Mouse (Mus musculus): ENCODE measurements around the gene Cep83. TPM values are rescaled to one million over a fixed set of nuclear protein-coding genes. Genes with fewer than 3 reads are reported as not detected.

Gene Cep83
- polyA plus RNA-seq, 1 experiment from 2014 or later, result 20.9 TPM

DNA sequence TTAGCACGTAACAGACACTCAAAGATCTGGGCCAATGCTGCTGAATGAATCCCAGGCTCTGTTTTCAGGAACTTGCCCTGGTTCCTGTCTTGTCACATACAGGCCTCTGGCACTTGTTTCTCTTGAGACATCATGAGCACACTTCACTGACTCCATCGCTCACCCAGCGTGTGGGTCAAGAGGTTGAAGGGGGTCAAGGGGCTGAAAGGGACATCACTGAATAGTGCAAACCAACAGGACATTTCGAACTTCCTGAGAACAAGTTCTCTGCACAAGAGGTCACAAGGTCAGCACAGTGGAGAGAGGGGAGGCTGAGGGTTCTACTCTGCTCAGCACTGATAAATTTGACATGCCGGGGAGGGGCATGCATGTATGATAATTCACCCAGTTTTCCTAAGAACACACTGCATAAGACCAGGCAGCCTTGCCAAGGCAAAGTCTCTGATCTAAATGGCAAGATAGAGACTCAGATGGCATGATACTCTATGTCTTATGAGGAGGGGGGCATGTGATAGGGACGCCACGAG, 121.6 kb downstream of the Cep83 start:
- Histone ChIP-seq H3K9ac (ENCODE audit: low read length) (no peak overlapping the region), H3K4me1 (replicated peaks; ENCODE audit: control insufficient read depth, insufficient read depth, low read length) (peaks cover 2% of the 10 kb centered on the region; the same call in 1 of the 2 replicates), H3K27ac (ENCODE audit: low read length) (no peak overlapping the region), H3K9me3 (ENCODE audit: control insufficient read depth, low read length) (no peaks in the 10 kb centered on the region), H3K36me3 (ENCODE audit: control insufficient read depth, insufficient read depth, low read length) (no peaks in the 10 kb centered on the region), H3K4me3 (ENCODE audit: low read length) (no peak overlapping the region), H3K27me3 (ENCODE audit: control insufficient read depth, insufficient read depth, low read depth, low read length) (no peaks in the 10 kb centered on the region), H3K4me2 (ENCODE audit: low read depth, low read length) (no peak overlapping the region)
- ATAC-seq (ENCODE audit: low read depth), result no peak
- WGBS, result 60% methylated on average over 7 of the region's 7 CpGs

GRCm38 (mm10) chr10:94811907-94812851, 123.7 kb downstream of the Cep83 start:
- H3K4me3 ChIP-seq (ENCODE audit: low read length), result no peak overlapping the region
- H3K27me3 ChIP-seq (ENCODE audit: control insufficient read depth, insufficient read depth, low read depth, low read length), result no peaks in the 10 kb centered on the region
- no peak for ATAC-seq (ENCODE audit: low read depth)
- no peaks in the 10 kb centered on the region for H3K9me3 ChIP-seq (ENCODE audit: control insufficient read depth, low read length)
- H3K4me1 ChIP-seq (replicated peaks; ENCODE audit: control insufficient read depth, insufficient read depth, low read length), result no peaks in the 10 kb centered on the region
- 71% methylated on average over 17 of the region's 17 CpGs for WGBS
- H3K27ac ChIP-seq (ENCODE audit: low read length), result no peak overlapping the region
- no peaks in the 10 kb centered on the region for H3K36me3 ChIP-seq (ENCODE audit: control insufficient read depth, insufficient read depth, low read length)
- H3K4me2 ChIP-seq (ENCODE audit: low read depth, low read length), result no peak overlapping the region
- H3K9ac ChIP-seq (ENCODE audit: low read length), result no peak overlapping the region

DNA sequence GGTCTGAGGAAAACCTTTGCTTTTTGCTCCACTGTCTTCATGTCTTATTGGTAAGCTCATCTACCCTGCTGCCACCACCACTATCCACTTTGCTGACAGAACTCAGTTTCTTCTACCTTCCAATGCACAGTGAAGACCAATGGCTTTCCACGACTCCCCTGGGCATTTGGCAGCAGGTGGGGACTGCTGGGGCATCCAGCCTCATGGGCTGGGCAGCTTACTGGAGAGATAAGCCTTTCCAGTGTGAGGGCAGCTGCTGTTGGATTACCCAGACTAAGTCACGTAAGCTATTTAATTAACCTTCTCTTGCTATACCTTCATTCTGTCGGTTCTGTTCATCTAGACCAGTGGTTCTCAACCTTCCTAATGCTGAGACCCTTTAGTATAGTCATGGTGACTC, 129.7 kb downstream of the Cep83 start:
- WGBS, result 90% methylated on average over 3 of the region's 3 CpGs
- H3K27ac ChIP-seq (ENCODE audit: low read length), result no peak overlapping the region

DNA sequence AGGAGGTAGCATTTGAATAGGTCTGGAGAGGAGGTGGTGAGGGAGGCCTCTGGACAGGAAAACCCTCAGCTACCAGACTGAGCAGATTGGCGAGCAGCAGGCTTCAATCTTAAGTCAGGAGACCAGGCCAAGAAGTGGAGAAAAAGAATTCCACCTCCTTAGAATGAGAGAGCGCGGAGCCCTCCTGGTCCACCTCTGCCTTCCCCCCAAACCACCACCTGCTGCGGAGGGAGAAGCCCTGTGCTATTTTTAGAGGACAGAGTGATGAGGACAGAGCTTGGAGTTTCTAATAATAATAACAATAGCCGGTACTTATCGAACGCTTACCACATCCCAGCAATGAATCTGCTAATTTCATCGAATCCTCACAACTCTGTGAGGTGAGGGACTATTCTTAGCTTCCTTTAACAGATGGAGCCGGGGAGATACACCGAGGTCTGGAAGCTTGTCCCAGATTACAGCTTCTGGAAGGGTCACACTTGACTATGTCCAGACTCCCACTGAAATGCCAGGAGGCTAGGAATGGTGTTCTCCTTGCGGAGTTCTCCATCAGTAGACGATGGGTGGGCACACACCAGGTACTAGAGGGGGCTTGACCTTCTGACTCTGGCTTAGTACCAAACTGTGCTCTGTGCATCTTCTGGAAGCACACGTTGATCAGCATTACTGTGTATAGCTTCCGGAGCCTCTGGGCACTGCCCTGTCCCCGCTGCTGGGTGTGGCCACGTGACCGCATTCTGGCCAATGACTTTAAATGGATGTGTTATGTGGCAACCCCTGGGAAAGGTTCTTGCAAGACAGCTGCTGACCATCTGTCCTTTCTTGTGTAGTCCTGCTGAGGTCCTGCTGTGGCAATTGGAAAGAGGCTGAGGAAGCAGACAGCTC, 130.6 kb downstream of the Cep83 start:
- Histone ChIP-seq H3K36me3 (ENCODE audit: control insufficient read depth, insufficient read depth, low read length) (no peaks in the 10 kb centered on the region), H3K27me3 (ENCODE audit: control insufficient read depth, insufficient read depth, low read depth, low read length) (no peaks in the 10 kb centered on the region), H3K4me1 (replicated peaks; ENCODE audit: control insufficient read depth, insufficient read depth, low read length) (0 out of 2 replicates have a peak, but pooled peaks cover 4% of the 10 kb centered on the region), H3K4me2 (ENCODE audit: low read depth, low read length) (no peak overlapping the region), H3K9me3 (ENCODE audit: control insufficient read depth, low read length) (no peaks in the 10 kb centered on the region), H3K4me3 (ENCODE audit: low read length) (no peak overlapping the region), H3K27ac (ENCODE audit: low read length) (no peak overlapping the region), H3K9ac (ENCODE audit: low read length) (no peak overlapping the region)
- WGBS, result 90% methylated on average over 17 of the region's 17 CpGs
- no peak for ATAC-seq (ENCODE audit: low read depth)

More for the DNA sequence above, 129.7 kb downstream of the Cep83 start:
- no peaks in the 10 kb centered on the region for H3K36me3 ChIP-seq (ENCODE audit: control insufficient read depth, insufficient read depth, low read length)
- H3K9me3 ChIP-seq (ENCODE audit: control insufficient read depth, low read length), result no peaks in the 10 kb centered on the region
- H3K9ac ChIP-seq (ENCODE audit: low read length), result no peak overlapping the region
- no peak overlapping the region for H3K4me2 ChIP-seq (ENCODE audit: low read depth, low read length)
- H3K4me3 ChIP-seq (ENCODE audit: low read length), result no peak overlapping the region
- ATAC-seq (ENCODE audit: low read depth), result no peak
- H3K27me3 ChIP-seq (ENCODE audit: control insufficient read depth, insufficient read depth, low read depth, low read length), result no peaks in the 10 kb centered on the region
- H3K4me1 ChIP-seq (replicated peaks; ENCODE audit: control insufficient read depth, insufficient read depth, low read length), result no peaks in the 10 kb centered on the region

DNA sequence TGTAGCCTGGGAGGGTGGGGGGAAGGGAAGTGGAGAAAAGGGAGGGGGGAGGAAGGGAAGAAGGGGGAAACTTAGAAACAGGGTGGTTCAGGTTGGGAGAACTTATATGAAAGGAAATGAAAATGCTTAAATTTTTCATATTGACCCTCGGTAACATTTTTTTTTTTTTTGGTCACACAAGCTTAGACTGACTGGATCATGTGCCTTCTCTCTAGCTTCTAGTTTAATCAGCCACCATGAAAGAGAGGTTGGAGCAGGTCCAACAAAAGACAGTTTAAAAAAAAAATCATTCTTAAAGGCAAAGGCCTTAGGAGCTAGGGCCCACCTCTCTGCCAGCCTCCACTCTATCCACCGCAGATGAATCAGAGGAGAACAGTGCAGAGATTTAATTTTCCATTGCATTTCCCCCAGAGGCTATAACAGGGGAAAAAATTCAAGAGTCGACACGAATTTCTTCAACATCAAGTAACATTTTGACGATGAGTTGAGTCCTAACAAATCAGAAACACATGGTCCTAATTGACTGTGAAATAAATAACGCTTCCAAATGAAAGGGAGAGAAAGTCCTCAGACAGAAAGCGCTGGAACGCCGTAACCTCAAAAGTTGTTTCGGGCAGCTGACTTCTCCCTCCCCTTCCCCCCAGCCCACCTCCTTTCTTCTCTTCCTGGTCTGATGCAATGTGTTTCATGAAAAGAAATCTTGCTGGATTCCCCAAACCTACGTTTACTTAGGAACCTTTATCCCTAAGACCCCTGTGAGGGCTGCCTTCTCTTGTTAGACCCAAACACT, 135.7 kb downstream of the Cep83 start:
- Histone ChIP-seq H3K4me3 (ENCODE audit: low read length) (no peak overlapping the region), H3K4me2 (ENCODE audit: low read depth, low read length) (no peak overlapping the region; the same call in 1 of the 2 replicates)
- peak; percentile 68 for ATAC-seq (ENCODE audit: low read depth)

DNA sequence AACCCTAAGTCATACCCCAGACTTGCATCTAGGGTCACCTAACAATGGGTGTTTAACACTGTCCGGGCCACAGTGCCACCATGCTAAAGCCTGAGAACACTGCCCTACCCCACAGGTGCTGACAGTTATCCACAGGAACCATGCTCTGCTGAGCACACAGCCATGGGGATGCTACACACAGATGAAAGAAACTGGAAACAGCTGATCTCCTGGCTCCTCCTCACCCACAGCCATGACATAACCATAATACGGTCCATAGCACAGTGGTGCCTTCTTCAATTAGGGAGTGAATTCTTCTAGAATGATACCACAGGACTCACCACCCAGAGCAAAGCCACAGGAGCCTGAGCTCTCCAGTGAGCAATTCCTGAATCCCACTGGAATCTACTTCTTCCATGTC, 137.5 kb downstream of the Cep83 start:
- peaks cover 49% of the 10 kb centered on the region for H3K4me1 ChIP-seq (replicated peaks; ENCODE audit: control insufficient read depth, insufficient read depth, low read length)
- no peak overlapping the region for H3K4me3 ChIP-seq (ENCODE audit: low read length)
- no peaks in the 10 kb centered on the region for H3K27me3 ChIP-seq (ENCODE audit: control insufficient read depth, insufficient read depth, low read depth, low read length)
- ATAC-seq (ENCODE audit: low read depth), result no peak
- H3K9ac ChIP-seq (ENCODE audit: low read length), result no peak overlapping the region
- WGBS, result 97% methylated on average over 2 of the region's 2 CpGs
- H3K36me3 ChIP-seq (ENCODE audit: control insufficient read depth, insufficient read depth, low read length), result no peaks in the 10 kb centered on the region
- H3K27ac ChIP-seq (ENCODE audit: low read length), result peak overlapping the region; percentile 83
- H3K9me3 ChIP-seq (ENCODE audit: control insufficient read depth, low read length), result no peaks in the 10 kb centered on the region
- no peak overlapping the region for H3K4me2 ChIP-seq (ENCODE audit: low read depth, low read length)

More for the DNA sequence above, 135.7 kb downstream of the Cep83 start:
- peak overlapping the region; percentile 87 for H3K27ac ChIP-seq (ENCODE audit: low read length)
- peaks cover 34% of the 10 kb centered on the region for H3K4me1 ChIP-seq (replicated peaks; ENCODE audit: control insufficient read depth, insufficient read depth, low read length)
- WGBS, result 36% methylated on average over 11 of the region's 11 CpGs
- H3K27me3 ChIP-seq (ENCODE audit: control insufficient read depth, insufficient read depth, low read depth, low read length), result no peaks in the 10 kb centered on the region
- no peaks in the 10 kb centered on the region for H3K36me3 ChIP-seq (ENCODE audit: control insufficient read depth, insufficient read depth, low read length)
- no peaks in the 10 kb centered on the region for H3K9me3 ChIP-seq (ENCODE audit: control insufficient read depth, low read length)
- 0 out of 2 replicates have a peak overlapping the region, but pooled peaks have one; percentile 16 for H3K9ac ChIP-seq (ENCODE audit: low read length)

DNA sequence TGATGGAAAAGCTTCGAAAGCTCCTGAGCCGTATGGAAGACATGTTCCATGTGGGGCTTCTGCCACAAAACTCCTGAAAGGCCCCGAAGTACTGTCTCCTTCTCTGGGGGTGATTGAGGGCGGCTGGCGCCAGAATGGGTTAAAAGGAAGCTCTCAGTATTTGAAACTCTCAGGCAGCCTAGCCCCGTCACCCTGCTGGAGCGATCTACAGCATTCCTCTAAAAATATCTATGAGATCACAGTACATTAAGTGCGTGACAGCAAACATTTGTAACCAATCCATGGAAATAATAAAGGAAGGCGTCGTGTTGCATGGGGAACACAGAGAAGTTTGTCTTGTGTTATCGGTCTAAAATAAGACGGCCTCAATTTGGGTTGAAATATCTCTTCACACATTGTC, 138.0 kb downstream of the Cep83 start:
- H3K4me1 ChIP-seq (replicated peaks; ENCODE audit: control insufficient read depth, insufficient read depth, low read length), result peaks cover 52% of the 10 kb centered on the region

GRCm38 (mm10) chr10:94827325-94827724, 138.9 kb downstream of the Cep83 start:
- no peaks in the 10 kb centered on the region for H3K36me3 ChIP-seq (ENCODE audit: control insufficient read depth, insufficient read depth, low read length)
- H3K27ac ChIP-seq (ENCODE audit: low read length), result peak overlapping the region; percentile 40

More for the DNA sequence above, 138.0 kb downstream of the Cep83 start:
- no peak overlapping the region for H3K4me2 ChIP-seq (ENCODE audit: low read depth, low read length)
- no peaks in the 10 kb centered on the region for H3K9me3 ChIP-seq (ENCODE audit: control insufficient read depth, low read length)
- no peak overlapping the region for H3K4me3 ChIP-seq (ENCODE audit: low read length)
- peak; percentile 65 for ATAC-seq (ENCODE audit: low read depth)
- H3K36me3 ChIP-seq (ENCODE audit: control insufficient read depth, insufficient read depth, low read length), result no peaks in the 10 kb centered on the region
- 43% methylated on average over 12 of the region's 12 CpGs for WGBS
- peak overlapping the region; percentile 83 for H3K27ac ChIP-seq (ENCODE audit: low read length)
- no peak overlapping the region for H3K9ac ChIP-seq (ENCODE audit: low read length)
- H3K27me3 ChIP-seq (ENCODE audit: control insufficient read depth, insufficient read depth, low read depth, low read length), result no peaks in the 10 kb centered on the region

More at GRCm38 (mm10) chr10:94827325-94827724, 138.9 kb downstream of the Cep83 start:
- ATAC-seq (ENCODE audit: low read depth), result no peak
- no peak overlapping the region for H3K4me2 ChIP-seq (ENCODE audit: low read depth, low read length)
- H3K4me3 ChIP-seq (ENCODE audit: low read length), result no peak overlapping the region
- 46% methylated on average over 10 of the region's 10 CpGs for WGBS
- peaks cover 52% of the 10 kb centered on the region for H3K4me1 ChIP-seq (replicated peaks; ENCODE audit: control insufficient read depth, insufficient read depth, low read length)
- H3K9ac ChIP-seq (ENCODE audit: low read length), result no peak overlapping the region
- H3K27me3 ChIP-seq (ENCODE audit: control insufficient read depth, insufficient read depth, low read depth, low read length), result no peaks in the 10 kb centered on the region
- no peaks in the 10 kb centered on the region for H3K9me3 ChIP-seq (ENCODE audit: control insufficient read depth, low read length)

Data from lung, embryonic 16.5 days (tissue).